Mouse (Mus musculus): Measurements from ENCODE around the gene Camta2.

- no peak for TF ChIP-seq HCFC1 (IDR thresholded peaks at IDR 0.05; ENCODE audit: borderline replicate concordance, insufficient read depth, low read length)
- TF ChIP-seq ZNF384 (IDR thresholded peaks at IDR 0.05; ENCODE audit: low read depth, low read length) = no peak
- no peak for TF ChIP-seq ZC3H11A (IDR thresholded peaks at IDR 0.05; ENCODE audit: borderline replicate concordance, low read depth, low read length)
- TF ChIP-seq MAFK (IDR thresholded peaks at IDR 0.05; ENCODE audit: insufficient read depth, low read depth, low read length) = no peak
- TF ChIP-seq CHD2 (IDR thresholded peaks at IDR 0.05; ENCODE audit: low read depth, low read length) = no peak
These were observed 50.1 kb downstream of the Camta2 start for GRCm38 (mm10) chr11:70637764-70638163.
